Mouse (Mus musculus): Measurements from ENCODE around the gene Rapgef4.

DNA sequence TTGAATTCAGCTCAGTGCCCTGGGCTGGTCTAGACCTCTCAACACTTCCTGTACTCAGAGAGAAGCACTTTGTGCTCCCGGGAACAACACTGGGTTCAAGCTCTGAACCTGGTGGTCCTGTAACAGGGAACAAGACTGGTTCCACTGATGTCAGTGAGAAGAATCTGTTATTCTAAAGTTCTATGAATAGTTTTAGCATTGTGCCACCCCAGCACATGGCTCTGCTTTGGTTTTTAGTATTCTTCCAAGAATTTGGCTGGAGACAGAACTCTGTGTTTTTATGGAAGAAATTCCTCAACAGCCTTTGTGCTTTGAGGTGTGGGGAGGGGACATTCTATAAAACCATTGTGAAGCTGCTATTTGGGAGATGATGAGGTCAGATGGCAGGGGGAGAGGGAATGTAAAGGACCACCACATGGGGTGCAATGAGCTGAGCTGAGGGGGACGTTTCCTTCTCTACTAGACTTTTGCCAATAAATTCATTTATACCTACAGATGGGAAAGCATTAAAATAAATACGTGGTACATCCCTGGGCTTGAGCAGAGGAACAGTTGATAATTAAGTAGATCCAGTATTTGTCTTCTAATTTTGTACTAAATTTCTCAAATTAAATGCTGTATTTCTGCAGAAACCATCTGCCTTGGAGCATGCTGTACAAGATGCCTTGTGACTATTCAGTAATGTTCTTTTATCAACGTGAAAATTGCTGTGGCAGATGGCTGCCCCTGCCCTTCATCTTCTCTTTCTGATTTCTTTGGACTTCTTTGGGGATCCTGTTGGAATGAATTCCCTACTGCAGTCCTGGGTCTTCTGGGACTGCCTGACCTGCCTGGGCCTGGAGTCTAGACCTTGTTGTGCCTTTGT, 127.6 kb downstream of the Rapgef4 start:
- no peak for TF ChIP-seq CTCF (IDR thresholded peaks at IDR 0.05; ENCODE audit: insufficient read depth, low read length)
- no peak for TF ChIP-seq POLR2A (IDR thresholded peaks at IDR 0.05; ENCODE audit: borderline replicate concordance, extremely low read depth, low read depth, low read length)
